Mouse (Mus musculus) ES-CJ7 (cell line): ENCODE results near the gene Papln.

Experiments used
- DNase-seq: peaks from one replicate; pipeline ENCODE4 v3.0.0; 2011; ENCODE audit warnings: low read depth, low spot score

Papln gene

DNA sequence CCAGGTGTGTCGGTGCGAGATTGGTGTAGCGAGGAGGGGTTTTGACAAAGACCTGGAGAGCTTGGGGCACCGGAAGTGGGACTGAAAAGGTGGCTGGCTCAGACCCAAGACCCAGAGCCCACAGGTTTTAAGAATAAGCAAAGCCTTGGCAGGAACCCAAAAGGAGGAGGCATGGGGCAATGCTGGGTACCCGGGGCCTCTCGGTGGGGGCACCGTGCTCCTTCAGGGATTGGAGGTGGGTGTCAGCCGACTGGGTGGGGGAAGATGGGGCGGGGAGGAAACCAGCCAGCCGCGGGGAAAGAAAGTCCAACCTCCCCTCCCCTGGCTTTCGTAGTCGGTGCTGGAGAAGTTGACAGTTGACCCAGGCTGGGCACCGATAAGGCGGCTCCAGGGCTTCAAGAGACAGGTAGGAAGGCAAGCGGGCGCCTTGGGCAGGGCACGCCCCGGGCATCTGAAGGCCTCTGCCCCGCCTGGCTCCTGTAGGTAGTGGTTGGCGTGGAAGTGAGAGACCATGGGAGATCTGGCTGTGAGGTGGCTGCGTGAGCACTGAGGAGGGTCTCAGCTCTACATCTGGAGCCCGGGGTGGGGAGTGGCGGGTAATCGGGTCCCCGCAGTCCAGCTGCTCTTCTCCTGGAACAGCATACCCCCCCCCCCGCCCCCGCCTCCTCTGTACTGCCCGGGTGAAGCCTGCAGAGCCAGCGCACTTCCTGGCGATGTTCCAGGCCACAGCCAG, at the start of gene Papln:
TSS of gene Papln (plus strand) at position 324 of the 733 bp plus-strand sequence.
- no peak for DNase-seq

DNA sequence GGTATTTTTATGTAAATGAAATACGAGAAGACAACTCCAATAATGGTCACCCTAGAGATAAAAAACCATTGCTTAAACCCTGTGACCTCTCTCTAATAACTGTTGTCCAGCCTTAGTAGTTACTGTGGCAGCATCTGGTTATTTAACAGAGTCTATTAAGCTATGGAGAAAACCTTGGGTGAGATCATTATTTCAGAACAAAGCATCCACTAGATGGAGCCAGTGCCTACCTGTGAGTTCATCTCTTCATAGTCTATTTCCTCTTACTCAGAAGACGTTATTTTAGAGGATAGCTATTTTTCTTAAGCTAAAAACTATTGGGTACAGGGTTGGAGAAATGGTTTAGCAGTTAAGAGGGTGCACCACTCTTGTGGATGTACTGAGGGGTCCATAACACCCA, 49.7 kb upstream of the Papln start:
- DNase-seq, result peak; percentile 44

DNA sequence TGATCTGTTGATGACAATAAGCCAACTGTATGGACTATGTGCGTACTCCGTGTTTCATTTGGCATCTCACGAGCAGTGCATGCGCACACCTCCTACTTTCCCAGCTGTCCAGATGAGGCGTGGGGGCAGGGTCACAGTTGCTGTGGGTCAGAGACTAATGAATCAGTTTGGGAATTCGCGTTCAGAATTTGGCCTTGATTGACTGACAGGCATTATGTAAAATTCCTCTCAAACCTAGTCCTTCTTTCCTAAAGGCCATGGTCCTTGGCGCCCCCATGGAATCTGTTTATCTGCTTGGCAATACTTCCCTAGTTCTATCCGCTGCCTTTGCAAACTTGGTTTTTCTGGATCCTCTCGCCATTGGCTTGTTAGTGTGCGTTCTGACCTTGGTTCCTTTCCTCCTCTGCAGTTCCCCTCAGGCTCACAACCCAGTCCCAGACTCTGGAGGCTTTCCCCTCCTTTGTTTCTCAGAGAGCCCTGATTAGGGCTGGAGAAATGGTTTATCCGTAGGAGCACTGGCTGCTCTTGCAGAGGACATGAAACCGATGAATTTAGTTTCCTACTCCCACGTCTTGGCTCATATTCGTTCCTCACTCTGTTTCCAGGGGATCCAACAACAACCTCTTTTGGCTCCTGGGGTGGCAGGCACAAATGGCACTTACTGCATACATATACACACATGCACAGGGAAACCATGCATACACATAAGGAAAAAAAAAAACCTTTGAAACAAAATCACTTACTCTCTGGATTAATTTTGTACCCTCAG, 46.8 kb upstream of the Papln start:
- DNase-seq, result no peak

- DNase-seq, result no peak
Observed at GRCm38 (mm10) chr12:83719431-83719830, 44.0 kb upstream of the Papln start.

DNA sequence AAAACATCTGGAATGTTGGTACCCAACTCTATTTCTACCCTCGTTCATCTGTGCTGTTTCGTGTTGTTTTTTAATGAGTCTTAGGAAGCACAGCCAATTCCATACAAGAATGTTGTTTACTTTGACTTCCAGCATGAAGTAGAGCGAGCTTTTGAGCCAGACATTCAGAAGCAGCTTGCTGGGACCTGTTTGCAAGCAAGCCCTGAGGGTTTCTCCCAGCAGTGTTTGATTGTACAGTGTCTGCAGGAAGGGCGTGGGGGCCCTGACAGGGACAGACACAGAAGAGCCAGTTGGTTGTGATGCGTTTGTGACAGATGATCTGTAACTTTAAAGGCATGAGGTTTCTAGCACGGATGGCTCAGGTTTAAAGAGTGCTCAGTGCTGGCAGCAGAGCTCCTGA, 42.2 kb upstream of the Papln start:
- DNase-seq, result no peak

- DNase-seq, result no peak
Observed at GRCm38 (mm10) chr12:83723037-83723436, 40.4 kb upstream of the Papln start.

DNA sequence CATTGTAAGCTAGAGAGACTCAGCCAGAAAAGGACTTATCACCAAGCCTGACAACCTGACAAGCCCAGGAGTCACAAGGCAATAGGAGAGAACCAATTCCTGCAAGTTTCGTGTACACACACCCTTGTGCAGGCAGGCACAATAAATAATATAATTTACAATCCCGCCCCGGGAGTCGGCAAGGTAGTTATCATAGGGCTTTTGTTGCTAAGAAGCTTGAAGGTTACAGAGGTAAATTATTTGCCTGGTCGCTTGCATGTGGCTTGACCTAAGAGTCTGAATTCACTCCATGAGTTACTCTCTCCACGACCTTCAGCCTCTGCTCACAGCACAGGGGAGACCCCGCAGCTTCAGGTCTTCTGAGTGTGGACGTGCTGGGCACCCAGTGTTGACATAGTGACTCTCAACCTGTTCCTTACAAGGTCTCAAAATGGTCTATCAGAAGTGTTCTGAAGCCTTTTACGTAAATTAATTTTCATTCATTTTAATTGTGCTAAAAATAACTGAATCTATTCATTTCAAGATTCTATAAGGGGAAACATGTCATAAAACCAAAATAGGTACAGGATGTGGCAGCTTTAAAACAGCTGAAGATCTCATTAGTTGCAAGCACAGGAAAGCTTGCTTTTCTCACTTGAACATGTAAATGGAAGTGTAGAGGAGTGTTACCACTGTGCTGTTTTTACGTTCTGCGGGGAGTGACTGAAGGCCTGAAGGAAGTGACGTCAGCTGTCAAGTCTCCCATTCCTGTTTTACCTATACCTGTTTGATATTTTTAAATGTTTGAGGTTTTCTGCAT, 36.7 kb upstream of the Papln start:
- no peak for DNase-seq

DNA sequence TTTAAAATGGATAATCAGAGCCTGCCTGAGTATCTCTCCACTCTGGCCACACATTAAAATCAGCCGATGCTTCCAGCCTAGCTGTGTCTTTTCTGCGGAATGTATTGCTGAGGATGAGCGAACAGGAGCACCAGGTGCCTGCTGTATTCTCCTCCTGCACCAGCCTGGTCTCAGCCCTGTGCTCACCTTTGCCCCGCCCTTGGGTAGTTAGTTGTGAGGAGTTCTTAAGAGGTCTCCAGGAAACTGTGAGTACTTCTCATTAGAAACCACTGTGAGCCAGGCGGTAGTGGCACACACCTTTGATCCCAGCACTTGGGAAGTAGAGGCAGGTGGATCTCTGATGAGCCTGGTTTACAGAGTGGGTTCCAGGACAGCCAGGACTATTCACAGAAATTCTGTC, 31.2 kb upstream of the Papln start:
- DNase-seq, result no peak

- DNase-seq, result no peak
Observed at GRCm38 (mm10) chr12:83734047-83734446, 29.4 kb upstream of the Papln start.

- no peak for DNase-seq
Observed at GRCm38 (mm10) chr12:83736236-83736635, 27.2 kb upstream of the Papln start.

- no peak for DNase-seq
Observed at GRCm38 (mm10) chr12:83738651-83739050, 24.8 kb upstream of the Papln start.

- no peak for DNase-seq
Observed at GRCm38 (mm10) chr12:83741722-83742121, 21.7 kb upstream of the Papln start.

GRCm38 (mm10) chr12:83742834-83743233, 20.6 kb upstream of the Papln start:
- no peak for DNase-seq

- no peak for DNase-seq
Observed at GRCm38 (mm10) chr12:83743712-83744111, 19.7 kb upstream of the Papln start.

DNA sequence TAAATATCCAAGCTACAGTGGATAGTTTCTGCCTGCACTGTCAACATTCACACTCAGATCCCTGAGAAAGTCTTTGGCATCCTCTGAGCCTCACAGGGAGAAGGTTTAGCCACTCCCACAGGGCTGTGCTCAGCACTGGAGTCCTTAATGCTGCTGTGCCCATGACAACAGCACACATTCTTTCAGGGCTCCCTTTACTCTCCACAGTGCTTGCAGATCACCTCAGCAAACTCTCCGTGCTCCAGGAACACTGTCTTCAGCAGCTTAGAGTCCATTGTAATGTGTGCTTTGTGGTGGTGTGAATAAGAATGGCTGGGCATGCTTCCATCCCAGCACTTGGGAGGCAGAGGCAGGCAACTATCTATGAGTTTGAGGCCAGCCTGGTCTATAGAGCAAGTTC, 14.2 kb upstream of the Papln start:
- peak; percentile 58 for DNase-seq

GRCm38 (mm10) chr12:83752495-83752894, 10.9 kb upstream of the Papln start:
- no peak for DNase-seq

- peak; percentile 66 for DNase-seq
Observed at GRCm38 (mm10) chr12:83758735-83759134, 4.7 kb upstream of the Papln start.

DNA sequence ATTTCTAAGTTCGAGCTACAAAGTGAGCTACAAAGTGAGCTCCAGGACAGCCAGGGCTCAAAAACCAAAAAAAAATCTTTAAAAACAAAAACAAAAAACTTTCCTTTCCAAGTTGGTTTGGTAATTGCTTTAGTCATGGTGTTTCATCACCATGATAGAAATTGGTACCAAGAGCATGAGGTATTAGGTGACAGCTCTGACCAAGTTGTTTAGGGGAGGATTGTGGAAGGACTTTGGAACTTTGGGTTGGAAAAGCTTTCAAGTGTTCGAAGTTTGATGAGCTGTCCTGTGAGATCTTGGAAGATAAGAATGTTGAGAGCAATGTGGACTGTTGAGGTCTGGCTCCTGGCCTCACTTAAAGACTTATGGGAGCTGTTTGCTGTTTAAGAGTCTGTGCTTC, 3.2 kb upstream of the Papln start:
- no peak for DNase-seq

GRCm38 (mm10) chr12:83762706-83763105, 728 bp upstream of the Papln start:
- no peak for DNase-seq

GRCm38 (mm10) chr12:83764044-83764365, 571 bp downstream of the Papln start:
- DNase-seq, result peak; percentile 24

- DNase-seq, result no peak
Observed at GRCm38 (mm10) chr12:83764519-83764918, 1.1 kb downstream of the Papln start.

DNA sequence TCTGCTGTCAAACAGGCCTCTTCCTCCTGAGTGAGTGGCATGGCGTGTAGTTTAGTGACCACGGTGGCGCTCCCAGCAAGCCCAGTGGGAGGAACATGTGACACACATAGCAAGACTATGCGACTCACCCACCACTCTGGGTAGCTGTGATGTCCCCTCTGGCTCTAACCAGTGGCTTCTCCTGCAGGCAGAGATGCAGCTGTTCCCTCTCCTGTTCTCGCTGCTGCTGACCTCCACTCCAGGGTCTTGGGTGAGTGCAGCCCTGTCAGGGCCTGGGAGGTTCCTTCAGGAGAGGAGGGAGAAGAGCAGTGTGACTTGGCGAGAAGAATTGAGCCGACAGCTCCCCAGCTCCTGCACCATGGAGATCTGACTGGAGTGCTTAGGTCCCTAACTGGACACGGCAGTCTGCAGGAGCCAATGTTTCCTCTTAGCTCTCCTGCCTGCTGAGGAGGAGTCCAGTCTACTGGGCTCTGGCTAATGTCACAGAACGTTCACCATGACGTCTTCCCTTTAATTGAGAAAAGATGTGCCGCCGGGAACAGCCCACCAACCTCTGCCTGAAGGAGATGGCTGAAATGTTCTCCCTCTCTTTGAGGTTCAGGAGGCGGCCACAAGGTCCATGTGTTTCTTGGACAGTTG, 2.6 kb downstream of the Papln start:
- no peak for DNase-seq
